Mouse (Mus musculus) ES-CJ7 (cell line): ENCODE measurements at regions not wholly inside any gene's neighbourhood (a gene's known extent, or its start where the extent isn't known, plus 50 kb on each side); places are given as distances from the start of the nearest gene placed in this dataset.

Experiments
- DNase-seq: peaks from one replicate; pipeline ENCODE4 v3.0.0; 2011; ENCODE audit warnings: low read depth, low spot score

DNA sequence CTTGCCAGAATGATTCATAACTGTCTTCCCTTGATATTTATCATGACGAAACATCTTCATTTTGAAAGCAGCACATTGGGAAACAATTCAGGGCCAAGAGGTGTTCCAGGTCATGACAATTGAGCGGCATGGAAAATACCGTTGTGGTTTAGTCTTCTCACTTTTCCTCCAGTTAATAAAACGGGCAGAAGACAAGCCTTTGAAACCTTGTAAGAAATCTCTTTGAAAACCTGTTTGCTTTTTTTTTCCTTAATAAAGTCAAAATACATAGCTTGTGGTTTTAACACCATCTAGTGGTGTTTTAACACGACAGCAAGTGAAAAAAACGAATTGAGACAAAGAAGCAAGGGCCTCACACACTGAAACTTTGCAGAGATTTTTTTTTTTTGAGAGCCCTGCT, 1389.0 kb upstream of the Acvr2a start:
- DNase-seq = no peak

DNA sequence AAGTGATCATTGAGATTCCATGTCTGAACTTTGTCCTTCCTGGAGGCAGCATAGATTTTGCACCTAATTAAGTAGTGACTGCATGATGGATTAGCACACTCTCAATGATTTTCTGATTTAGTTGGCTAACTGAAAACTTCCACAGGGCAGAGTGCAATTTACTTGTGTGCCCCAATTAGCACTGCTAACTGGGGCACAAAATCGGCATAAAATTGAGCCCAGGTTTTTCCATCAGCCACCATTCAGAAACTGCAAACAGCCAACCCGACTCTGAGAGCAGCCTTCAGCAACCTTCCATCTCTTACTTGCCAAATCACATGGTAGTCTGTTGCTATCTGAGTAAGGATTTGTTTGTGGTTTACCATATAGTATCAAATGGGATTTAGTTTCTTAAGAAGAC, 1384.1 kb upstream of the Acvr2a start:
- no peak for DNase-seq

DNA sequence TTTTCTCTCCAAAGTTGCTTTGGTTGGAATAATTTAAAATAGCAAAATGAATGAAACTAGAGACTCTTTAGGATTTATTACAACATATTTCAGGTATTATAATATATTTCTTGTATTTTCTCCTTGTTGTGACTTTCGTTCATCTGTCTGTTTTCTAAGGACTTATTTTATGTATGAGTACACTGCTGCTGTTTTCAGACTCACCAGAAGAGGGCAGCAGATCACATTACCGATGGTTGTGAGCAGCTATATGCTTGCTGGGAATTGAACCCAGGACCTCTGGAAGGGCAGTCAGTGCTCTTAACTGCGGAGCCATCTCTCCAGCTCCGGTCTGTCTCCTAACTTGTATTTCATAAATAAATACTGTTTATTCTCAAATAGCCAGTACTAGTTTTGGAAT, 1347.9 kb upstream of the Acvr2a start:
- peak; percentile 50 for DNase-seq

DNA sequence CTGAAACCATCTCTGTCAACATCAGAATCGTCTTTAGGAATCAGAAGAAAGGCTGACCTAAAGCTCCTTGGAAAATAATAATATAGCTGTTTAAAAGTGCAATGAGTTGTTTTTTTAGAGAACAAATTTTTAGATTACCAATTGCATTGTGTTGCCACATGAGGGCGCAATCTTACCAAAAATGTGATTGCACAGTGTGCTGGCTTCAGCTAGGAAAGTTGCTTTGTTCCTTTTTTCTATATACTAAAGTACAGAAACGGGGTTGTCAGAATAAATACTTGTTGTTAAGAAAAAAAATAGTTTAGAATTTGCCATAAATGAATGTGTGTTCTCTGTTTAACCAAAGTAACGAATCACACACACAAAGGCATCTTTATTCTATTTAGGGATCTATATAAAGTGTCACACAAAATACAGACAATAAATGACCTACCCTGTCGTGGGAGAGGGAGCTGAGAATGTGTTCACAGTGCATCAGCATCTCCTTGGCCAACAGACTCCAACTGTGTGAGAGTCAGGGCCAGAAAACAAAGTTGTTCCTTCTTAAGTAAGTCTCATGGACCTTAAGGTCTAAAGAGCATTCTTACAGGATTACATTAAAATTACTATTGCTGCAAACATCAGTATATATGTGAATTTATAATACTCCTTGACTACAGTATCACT, 1321.9 kb upstream of the Acvr2a start:
- DNase-seq = peak; percentile 12
